Mouse (Mus musculus) cerebellum, adult 18-20 months (tissue): ENCODE results near the gene Gsn.

Source experiments
- DNase-seq, 2 experiments: peaks; one replicate each; pipeline ENCODE4 v3.0.0; 2021

Gene Gsn

DNA sequence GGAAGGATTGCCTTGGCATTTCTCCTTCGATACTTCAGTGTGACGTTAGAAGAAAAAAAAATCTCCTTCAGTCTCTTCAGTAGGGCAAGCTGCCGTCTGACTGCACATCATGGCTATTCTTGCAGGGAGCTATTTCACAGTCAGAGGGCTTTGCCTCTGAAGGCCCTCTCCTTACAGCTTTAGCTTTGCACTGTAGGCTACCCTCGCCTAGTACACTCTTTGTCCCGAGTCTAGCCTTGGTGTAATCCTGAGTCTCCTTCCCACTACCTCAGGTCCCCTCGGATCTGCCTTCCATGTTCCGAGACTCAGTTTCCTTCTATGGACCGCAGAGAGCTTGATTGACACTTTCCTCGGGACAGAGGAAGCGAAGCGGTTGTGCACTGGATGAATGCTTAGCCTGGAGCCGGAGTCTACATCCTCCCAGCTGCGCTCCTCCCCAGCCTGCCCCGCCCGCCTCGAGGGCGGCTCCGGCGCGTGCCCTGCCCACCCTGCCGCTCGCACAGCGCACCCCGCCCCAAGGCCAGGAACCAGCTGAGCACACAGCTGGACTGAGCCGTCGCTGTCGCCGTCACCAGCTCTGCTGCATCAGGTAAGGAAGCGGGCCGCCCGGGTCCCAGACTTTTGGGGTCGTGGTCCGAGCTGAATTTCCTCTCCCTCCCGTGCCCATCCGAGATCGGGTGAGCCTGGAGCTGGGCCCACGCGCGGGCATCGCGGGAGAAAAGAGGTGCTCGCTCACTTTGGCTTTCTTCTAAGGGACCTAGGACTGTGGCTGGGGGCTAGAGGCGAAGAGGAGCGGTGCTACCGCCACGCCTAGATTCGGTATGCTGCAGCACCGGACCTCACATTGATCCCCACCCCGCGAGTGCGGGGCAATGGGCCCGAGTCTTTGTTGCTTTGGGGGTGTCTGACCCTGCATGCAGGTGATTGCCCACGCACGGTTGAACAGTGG is at the start of gene Gsn:
Gsn (plus strand) TSS at position 496 of the 949 bp plus-strand sequence.
- DNase-seq = peak; percentile 20 to 26

DNA sequence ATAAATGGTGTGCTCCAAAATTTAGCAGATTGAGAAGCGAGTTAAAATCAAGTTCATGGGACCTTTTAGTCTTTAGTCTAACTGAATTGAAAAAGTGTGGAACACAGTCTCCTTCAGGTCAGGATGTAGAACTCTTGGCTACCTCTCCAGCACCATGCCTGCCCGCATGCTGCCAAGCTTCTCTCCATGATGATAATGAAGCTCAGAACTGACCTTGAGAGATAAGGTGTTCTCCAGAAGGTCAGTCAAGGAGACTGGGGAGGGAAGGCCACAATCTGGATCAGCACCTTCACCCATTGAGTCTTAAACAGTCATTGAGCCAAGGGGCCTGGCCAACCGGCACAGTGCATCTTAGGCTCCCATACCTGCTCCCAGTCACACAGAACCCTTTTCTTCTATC is 49.4 kb upstream of the Gsn start:
- DNase-seq = no peak

DNA sequence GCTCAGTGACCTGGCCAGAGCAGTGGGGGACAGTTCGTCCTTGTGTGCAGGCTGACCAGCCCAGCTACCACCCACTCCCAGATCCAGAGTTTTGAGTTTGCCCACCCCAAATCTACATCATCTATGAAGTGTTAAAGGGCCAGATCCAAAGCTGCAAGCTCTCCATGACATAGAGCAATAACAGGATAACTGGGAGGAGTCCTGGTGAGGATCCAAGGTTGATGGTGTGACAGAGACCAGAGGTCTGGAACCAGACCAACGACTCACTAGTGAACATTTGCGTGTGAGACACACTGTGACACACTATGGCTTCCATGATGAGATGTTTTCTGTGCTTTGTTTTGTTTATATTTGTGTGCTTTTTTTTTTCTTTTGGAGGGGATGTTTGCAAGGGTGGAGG is 48.1 kb upstream of the Gsn start:
- DNase-seq = no peak

DNA sequence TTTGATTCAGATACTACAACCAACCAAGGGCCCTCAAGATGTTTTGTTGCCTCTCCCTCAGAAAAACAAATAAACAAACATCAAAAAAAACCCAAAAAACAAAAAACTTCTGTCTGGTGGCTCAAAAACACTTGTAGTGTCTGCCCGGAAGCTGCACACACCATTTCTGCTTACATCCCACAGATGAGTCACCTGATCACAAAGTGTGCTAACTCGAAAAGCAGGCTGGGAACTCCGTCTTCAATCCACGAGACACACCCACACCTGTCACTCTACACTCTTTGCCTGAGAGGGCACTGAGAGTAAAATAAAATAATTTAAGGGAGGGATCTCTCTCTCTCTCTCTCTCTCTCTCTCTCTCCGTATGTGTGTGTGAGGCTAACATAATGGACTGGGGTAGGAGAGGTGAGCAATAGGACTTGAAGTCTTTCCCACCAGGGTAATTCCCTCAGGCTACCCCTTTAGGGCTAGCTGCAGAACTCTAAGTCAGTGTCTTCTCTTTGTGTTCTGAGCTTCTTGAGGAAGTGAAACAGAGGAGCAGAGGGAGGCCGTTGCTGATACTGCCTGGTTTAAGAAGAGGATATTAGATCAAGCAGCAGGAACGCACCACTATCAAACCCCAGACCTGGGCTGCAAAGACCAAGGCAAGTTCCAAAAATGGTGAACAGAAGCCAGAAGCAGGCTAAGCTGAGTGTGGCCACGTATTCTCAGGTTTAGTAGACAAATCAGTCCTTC is 47.1 kb upstream of the Gsn start:
- DNase-seq = no peak

DNA sequence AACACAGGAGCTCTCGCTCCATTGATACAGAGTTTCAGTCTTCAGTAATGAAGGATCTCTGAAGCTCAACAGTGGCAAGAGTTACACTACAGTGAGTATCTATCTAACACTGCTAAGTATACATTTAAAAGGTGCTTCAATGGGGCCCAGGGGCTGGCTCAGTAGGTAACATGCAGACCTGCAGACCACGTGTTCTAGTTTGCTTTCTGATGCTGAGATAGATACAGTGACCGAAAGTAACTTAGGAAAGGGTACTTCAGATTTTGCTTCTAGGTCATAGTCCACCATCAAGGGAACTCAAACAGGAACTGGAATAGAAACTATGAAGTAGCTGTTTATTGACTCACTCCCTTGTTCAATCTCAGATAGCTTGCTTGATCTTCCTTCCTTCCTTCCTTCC is 44.5 kb upstream of the Gsn start:
- no peak for DNase-seq

DNA sequence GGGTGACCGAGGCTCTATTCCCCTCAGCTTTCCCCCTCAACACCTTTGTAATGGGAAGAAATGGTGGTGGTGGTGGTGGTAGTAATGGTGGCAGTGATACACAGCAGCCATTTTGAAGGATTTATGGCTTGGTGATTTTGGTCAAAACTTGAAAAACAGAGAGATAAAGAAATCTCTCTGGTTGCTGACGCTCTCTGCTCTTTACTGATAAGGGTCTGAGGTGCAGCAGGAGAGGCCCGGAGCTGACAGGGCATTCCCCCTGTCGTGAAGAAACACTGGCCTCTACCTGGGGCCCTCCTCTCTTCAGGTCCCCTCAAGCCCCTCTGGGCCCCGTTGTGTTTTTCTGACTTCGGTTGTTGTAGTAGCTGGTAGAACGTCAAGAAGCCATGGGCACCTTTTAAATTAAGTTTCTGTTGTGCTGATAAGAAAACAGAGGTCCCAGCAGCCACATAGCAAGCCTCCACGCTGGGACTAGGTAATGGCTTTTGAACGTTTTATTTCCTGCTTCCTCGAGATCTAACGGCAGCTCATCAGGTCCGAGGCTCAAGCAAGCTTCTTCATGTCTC is 42.8 kb upstream of the Gsn start:
- no peak for DNase-seq

DNA sequence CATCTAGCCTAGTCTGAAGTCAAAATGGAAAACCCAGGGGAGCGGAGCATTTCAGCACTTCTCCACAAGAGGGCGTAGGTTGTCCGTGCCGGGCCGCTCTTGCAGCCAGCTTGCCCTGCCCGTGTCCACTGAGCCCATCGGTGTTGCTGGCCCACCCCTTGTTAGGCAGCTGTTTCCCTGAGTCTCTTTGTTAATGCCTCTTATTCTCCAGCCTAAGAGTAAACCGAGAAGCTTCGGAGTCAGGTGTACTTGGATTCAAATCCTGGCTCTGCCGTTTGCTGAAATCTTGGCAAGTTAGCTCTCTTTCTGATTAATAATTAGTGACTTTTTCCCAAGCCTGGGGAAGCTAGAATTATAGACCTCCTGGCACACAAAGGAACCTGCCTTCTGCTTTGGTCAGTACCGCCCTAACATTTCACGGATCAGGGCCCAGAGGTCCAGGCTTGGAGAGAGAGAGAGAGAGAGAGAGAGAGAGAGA is 41.3 kb upstream of the Gsn start:
- peak; percentile 73 to 83 for DNase-seq

DNA sequence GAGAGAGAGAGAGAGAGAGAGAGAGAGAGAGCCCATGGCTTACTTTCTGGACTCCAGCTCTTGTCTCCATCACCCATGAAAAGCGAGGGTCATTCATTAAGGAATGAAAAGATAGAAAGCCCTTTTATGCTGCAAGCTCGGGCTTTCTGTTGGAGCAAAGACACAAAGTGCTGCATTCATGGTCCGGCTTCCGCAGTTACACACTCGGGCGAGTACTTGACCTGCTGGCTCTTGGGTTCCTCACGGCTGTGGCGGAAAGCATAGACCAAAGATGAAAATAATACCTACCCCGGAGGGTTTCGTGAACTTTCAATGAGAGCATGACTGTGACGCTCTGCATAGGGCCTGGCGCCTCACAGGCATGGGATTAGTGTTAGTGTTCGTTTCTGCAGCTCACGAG is 40.8 kb upstream of the Gsn start:
- DNase-seq = no peak

DNA sequence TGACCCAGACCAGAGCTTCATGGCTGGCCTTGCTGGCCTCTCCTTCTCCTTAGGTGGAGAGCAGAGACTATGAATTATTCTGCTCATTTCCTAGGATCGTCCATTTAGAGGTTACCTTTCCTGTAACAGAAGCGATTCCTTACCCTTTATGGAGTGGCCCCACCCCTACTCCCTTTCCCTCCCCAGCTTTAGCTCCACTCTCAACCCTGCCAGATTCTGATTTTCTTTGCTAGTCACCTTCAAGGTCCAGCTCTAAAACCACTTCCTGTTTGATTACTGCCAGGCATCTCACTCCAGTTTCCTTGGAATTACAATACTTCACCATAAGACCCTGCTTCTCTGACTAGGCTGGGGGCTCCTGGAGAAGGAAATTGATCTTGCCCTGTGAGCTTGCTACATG is 39.5 kb upstream of the Gsn start:
- no peak for DNase-seq

DNA sequence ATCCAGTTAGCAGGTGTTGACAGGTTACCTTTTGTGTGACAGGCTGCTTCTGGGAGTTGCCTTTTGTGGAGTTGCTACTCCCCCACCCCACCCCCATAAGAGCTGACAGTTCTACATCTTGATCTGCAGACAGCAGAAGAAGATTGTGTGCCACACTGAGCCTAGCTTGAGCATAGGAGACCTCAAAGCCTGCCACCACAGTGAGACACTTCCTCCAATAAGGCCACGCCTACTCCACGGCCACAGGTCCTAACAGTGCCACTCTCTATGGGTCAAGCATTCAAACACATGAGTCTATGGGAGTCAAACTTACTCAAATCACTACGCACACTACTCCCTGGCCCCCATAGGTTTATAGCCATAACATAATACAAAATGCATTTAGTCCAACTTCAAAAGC is 37.4 kb upstream of the Gsn start:
- no peak for DNase-seq

DNA sequence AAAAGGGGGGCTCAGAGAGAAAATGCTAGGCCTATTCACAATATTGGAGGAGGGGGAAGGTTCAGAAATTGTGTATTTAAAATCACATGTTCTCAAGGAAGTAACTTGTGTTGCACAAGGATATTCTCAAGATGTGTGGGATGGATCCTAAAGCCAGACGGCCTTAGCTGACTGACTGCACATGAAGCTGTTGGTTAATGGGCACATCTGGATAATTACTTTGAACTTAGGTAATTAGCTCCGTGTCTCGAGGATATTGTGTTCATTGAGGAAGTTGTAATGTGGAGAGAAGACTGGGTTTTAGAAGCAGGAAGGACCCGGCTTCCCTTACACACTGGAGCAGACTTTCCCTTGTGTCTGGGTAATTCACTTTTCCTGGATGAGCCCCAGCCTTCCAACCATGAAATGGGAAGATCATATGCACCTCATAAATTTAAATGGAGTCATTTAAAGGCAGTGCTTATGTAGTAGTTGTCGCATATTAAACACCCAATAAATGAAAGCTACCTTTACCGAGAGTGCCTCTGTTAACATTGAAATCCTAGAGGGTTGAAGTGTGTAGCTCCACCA is 33.3 kb upstream of the Gsn start:
- DNase-seq = no peak

DNA sequence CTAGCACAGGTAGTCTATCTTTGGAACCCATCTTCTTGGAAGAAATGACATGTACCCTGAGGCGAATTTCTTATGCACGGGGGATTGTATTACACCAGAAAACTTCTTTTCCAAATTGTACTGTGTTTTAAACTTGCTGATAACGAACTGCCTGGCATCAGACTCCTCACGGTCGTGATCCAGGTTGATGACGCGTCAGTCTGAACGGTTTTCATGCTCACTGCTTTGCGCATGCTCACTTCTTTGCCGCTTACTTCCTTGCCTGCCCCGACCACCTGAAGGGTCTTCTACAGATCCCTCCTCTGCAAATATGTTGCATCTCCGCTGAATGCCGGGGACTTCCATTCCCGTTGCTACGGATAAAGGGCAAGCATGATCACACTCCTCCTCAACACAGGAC is 31.9 kb upstream of the Gsn start:
- DNase-seq = no peak

DNA sequence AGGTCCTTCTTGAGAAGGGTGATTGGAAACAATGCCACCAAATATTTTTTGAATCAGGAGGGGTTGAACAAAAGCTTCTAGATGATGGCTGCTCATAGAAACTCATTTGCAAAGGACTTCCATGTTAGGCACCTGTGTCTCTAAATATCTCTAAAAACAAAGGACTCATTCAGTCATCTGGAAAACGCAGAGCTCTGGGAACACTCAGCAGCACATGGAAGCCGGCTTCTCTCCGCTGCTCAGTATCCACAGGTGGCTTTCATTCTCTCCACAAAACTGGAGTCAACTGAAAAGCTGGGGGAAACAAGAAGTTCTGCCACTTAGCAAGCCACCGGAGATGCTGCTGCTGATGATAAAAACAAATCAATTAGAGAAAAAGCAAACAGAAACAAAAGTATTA is 28.0 kb upstream of the Gsn start:
- no peak for DNase-seq

DNA sequence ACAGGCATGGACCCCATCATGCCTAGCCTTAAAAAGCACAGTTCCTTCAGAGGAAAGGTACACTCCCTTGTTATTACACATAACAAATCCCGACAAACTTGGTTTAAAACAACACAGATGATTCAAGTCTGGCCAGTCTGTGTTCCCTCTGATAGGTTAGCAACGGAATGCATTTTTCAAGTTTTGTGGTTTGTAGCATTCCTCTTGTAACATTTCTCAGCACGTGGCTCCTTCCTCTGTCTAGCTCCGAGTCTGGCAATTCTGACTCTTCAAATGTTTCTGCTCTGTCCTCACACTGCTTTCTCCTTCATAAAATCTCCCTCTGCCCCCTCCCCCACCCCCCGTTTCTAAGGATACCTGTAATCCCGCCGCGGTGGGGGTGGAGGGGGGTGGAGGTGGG is 26.0 kb upstream of the Gsn start:
- DNase-seq = no peak

DNA sequence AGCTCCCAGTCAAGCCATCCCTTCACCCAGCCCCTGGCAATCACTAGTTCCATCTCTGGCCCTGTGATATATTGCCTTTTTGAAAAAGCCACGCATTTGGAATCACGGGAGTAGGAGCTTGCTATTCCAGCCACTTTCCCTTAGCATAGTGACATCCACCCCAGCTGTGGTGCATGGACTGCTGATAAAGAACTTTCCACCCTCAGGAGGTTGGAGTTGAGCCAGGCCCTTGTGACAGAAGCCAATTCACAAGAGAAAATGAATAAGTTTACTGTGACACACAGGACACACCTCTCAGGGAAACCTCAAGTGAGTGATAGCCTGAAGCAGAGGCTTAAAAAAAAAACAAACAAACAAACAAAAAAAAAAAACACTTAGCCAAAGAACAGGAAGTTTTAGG is 24.3 kb upstream of the Gsn start:
- no peak for DNase-seq

DNA sequence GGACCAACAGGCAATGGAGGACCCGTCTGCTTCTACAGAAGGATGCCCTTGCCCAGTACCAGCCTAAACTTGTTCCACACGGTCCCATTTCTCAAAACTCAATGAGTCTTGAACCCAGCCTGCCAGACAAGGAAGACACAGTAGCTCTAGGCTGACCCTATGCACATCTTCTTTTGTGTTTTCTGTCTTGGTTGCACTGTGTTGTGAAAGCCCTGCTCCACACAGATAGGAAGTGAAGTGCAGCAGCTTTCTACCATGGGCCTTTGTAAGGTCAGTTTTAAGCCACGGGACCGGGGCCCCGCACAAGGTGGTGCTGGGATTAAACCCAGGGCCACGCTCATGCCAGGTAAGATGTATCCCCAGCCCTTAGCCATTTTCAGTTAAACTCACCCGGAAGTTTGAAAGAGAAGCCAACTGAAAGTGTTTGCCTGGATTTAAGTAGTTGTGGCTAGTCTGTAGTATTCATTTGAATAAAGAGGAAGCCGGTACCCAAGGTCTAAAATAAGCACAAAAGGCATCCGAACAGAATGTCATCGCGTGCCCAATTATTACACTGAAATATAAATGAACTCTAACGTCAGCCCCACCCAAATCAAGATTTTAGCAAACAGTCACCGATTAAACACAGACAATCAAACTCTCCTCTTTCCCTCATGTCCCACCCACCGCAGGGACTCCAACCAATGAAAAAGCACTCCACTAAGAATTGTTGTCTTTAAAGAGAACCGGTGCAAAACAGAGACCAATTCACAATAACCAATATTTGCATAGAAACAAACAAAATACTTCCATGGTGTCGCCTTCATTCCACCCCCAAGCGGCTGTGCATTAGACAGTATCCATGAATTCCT is 23.4 kb upstream of the Gsn start:
- DNase-seq = no peak

DNA sequence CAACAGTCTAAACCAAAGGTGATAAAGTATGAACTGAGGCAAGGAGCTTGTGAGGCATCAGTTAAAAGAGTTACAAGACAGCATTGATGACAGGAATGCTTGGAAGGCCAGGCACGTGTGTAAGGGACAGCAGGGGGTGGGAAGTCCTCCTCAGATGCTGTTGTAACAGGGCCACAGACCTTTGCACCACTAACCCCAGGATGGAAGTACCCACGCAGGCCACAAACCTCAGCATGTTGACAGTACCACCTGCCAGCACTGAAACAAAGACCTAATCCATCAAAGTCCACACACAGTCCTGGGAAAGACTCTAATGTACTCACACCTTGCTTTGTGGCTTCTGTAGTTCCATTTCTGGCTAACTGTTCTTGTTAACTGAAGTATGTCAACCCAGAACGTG is 22.3 kb upstream of the Gsn start:
- DNase-seq = no peak

DNA sequence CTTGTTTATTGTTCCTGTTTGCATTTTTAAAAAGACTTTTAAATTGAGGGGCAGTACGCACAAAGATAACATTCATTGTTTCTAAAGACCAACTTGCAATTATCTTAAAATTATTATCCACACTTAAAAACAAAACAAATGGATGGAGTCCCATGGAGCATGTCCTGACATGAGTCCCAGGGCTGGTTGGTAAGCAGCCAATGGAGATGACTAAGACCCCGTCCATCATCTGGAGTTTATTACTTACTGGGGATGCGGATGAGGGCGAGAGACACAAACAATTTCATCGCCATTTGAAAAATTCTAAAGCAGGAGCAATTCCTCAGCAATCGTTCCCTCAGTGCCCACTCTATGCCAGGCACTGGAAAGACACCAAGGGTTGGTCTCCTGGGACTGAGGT is 21.2 kb upstream of the Gsn start:
- no peak for DNase-seq

DNA sequence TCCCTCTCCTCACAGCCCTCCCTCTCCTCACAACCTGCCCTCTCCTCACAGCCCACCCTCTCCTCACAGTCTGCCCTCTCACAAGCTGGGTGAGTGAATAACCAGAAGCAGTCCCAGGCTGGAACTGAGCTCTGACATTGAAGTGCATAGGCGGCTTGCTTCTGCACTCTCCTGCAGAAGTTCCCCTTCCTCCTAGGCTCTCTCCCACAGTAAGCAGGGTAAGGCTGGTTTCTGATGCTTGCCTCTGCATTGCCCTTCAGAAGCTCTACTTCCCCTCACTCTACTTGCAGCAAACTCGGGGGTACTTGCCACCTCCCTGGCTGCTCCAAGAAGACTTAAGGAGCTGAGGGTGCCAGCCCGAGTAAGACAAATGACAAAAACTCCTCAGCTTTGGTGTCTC is 11.9 kb upstream of the Gsn start:
- DNase-seq = no peak

DNA sequence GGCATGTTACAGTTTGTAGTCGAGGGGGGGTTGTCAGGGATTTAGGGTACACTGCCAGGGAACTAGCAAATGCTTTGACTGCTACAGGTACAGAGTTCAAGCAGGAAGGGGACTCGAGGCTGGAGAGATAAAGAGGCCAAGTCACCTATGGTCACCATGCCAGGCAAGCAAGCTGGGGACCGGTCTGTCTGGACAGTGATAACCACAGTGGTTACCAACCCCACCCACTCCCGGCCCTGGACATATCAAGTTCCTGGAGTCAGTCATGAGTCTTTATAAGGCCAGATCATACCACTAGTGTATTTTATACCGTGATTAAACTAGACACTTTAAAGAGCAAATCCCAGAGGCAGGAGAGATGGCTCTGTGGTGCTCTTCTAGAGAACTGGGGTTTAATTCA is 8.4 kb upstream of the Gsn start:
- DNase-seq = no peak

DNA sequence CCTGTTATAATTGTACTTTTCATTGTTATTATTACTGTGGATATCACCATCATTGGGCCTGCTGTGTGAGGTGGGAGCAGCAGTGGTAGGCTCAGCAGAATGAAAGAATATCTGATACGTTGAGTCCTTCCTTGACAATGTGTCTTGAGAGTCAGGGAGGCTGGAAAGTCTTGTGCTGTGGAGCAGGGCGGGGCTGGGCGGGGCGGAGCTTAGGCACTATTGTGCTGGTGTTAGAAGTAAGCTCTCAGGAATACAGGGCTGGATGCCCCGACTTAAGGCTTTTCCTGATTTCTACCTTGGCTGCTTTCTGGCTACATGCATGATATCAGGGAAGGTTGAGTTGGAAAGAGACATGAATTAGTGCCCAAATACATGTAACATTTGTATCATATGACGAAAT is 3.4 kb upstream of the Gsn start:
- no peak for DNase-seq

DNA sequence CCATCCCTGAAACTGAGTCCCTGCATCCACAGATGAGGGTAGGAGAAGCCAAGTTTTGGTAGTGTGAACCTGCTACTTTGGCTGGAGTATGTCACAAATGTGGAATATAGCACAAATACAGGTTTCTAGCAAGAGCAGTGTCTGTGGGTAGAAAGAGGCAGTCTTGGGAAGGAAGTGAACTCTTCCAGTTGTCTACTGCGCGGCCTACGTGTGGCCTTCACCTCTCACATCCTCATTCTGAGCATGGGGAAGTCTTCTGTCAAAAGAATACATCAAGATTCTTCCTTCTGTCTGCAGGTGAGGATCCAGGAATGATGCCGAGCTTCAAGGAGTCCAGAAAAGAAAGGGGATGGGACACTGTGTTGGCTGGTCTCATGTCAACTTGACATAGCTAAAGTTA is 2.4 kb upstream of the Gsn start:
- DNase-seq = no peak

DNA sequence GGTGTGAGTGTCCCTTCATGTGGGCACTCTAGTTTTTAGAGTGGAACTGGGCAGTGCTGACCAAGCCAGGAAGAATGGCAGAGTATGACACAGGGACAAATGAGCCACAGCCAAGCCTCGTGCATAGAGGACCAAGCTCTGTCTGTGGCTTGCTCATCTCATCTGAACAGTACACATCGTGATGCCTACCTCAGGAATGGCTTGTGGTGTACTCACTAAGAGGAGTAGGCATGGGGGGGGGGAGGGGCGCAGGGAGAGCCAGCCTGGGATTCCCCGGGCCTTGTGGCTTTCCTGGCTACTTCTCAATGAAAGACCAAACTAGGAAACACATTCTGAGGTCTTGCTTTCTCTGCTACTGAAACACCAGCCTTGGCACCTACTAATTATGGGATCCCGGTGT is 1.2 kb upstream of the Gsn start:
- DNase-seq = no peak
